Mouse (Mus musculus): Measurements from ENCODE around the gene Krtap1-4. TPM values are rescaled to one million over a fixed set of nuclear protein-coding genes. Genes with fewer than 3 reads are reported as not detected.
"Not testable (repeated sequence)": the region's sequence is repeated elsewhere in the genome, so short reads cannot be mapped to it uniquely, and the experiment has no call there.

Krtap1-4 gene
- total RNA-seq (2021), result not detected
- long read RNA-seq, experiment 1, result 0 reads
- long read RNA-seq, experiment 2, result 0 reads

- no peak for DNase-seq (ENCODE audit: low spot score in 2 of 2)
Measured at GRCm38 (mm10) chr11:99583245-99583704, at the start of gene Krtap1-4. TSS of gene Krtap1-4 (minus strand) at chr11:99583654.

GRCm38 (mm10) chr11:99630890-99631289 lies 47.4 kb upstream of the Krtap1-4 start:
- DNase-seq (ENCODE audit: low spot score in 2 of 2), result no peak

GRCm38 (mm10) chr11:99628138-99628537 lies 44.7 kb upstream of the Krtap1-4 start, which contains the start of gene Krtap4-1:
TSS of gene Krtap4-1 (minus strand) at chr11:99628238.
- no peak for DNase-seq (ENCODE audit: low spot score in 2 of 2)

GRCm38 (mm10) chr11:99620335-99620734 lies 36.9 kb upstream of the Krtap1-4 start, which contains the start of gene Gm11562:
TSS of gene Gm11562 (minus strand) at chr11:99620435.
- DNase-seq (ENCODE audit: low spot score in 2 of 2), result no peak

- no peak for DNase-seq (ENCODE audit: low spot score in 2 of 2)
Measured at GRCm38 (mm10) chr11:99614796-99615363, 31.4 kb upstream of the Krtap1-4 start, which contains the start of gene Krtap2-4. TSS of gene Krtap2-4 (minus strand) at chr11:99614846.

- DNase-seq (ENCODE audit: low spot score in 2 of 2), result not testable (repeated sequence)
Measured at GRCm38 (mm10) chr11:99610089-99610488, 26.6 kb upstream of the Krtap1-4 start, which contains the start of gene Gm11937. TSS of gene Gm11937 (minus strand) at chr11:99610189.

GRCm38 (mm10) chr11:99609126-99609525 lies 25.7 kb upstream of the Krtap1-4 start:
- DNase-seq (ENCODE audit: low spot score in 2 of 2), result no peak

GRCm38 (mm10) chr11:99603208-99603607 lies 19.8 kb upstream of the Krtap1-4 start, which contains the start of gene Gm11938:
TSS of gene Gm11938 (minus strand) at chr11:99603308.
- DNase-seq (ENCODE audit: low spot score in 2 of 2), result not testable (repeated sequence)

- not testable (repeated sequence) for DNase-seq (ENCODE audit: low spot score in 2 of 2)
Measured at GRCm38 (mm10) chr11:99597742-99598141, 14.3 kb upstream of the Krtap1-4 start, which contains the start of gene Krtap9-3. TSS of gene Krtap9-3 (minus strand) at chr11:99598105.

GRCm38 (mm10) chr11:99590981-99591380 lies 7.5 kb upstream of the Krtap1-4 start, which contains the start of gene Krtap1-3:
TSS of gene Krtap1-3 (minus strand) at chr11:99591339.
- no peak for DNase-seq (ENCODE audit: low spot score in 2 of 2)

GRCm38 (mm10) chr11:99585096-99585495 lies 1.6 kb upstream of the Krtap1-4 start:
- no peak for DNase-seq (ENCODE audit: low spot score in 2 of 2)

GRCm38 (mm10) chr11:99581564-99581963 lies 1.9 kb downstream of the Krtap1-4 start:
- DNase-seq (ENCODE audit: low spot score in 2 of 2), result no peak

- no peak for DNase-seq (ENCODE audit: low spot score in 2 of 2)
Measured at GRCm38 (mm10) chr11:99581051-99581450, 2.4 kb downstream of the Krtap1-4 start.

GRCm38 (mm10) chr11:99580636-99581035 lies 2.8 kb downstream of the Krtap1-4 start, which contains the start of gene Krtap1-5:
TSS of gene Krtap1-5 (minus strand) at chr11:99581016.
- no peak for DNase-seq (ENCODE audit: low spot score in 2 of 2)

GRCm38 (mm10) chr11:99574106-99574505 lies 9.3 kb downstream of the Krtap1-4 start:
- peak; percentile 48 to 56 for DNase-seq (ENCODE audit: low spot score in 2 of 2)

GRCm38 (mm10) chr11:99573164-99573563 lies 10.3 kb downstream of the Krtap1-4 start:
- DNase-seq (ENCODE audit: low spot score in 2 of 2), result no peak

GRCm38 (mm10) chr11:99566530-99566929 lies 16.9 kb downstream of the Krtap1-4 start, which contains the start of gene Krtap3-1:
TSS of gene Krtap3-1 (minus strand) at chr11:99566630.
- no peak for DNase-seq (ENCODE audit: low spot score in 2 of 2)

GRCm38 (mm10) chr11:99562580-99562979 lies 20.9 kb downstream of the Krtap1-4 start:
- DNase-seq (ENCODE audit: low spot score in 2 of 2), result no peak

GRCm38 (mm10) chr11:99559366-99559765 lies 24.1 kb downstream of the Krtap1-4 start, which contains the start of gene Gm11939:
TSS of gene Gm11939 (minus strand) at chr11:99559466.
- no peak for DNase-seq (ENCODE audit: low spot score in 2 of 2)

- DNase-seq (ENCODE audit: low spot score in 2 of 2), result no peak
Measured at GRCm38 (mm10) chr11:99557976-99558745, 25.3 kb downstream of the Krtap1-4 start.

GRCm38 (mm10) chr11:99556753-99557152 lies 26.7 kb downstream of the Krtap1-4 start, which contains the start of gene Krtap3-2:
TSS of gene Krtap3-2 (minus strand) at chr11:99556853.
- DNase-seq (ENCODE audit: low spot score in 2 of 2), result no peak

All from gastrocnemius, postnatal 4 days (tissue).